Mouse (Mus musculus) cerebellum, adult 2 months (tissue): ENCODE results near the gene Tnpo2. TPM values are rescaled to one million over a fixed set of nuclear protein-coding genes. Genes with fewer than 3 reads are reported as not detected.
A peak's percentile ranks its signal among the peaks of the same experiment; 100 is the strongest.

ENCODE experiments used
- DNase-seq, 2 experiments: peaks; one replicate each; pipeline ENCODE4 v3.0.0; 2021
- H3K27ac ChIP-seq: fragments of 200-500 bp; 2 replicates; pipeline ENCODE4 v1.5.1; 2012; ENCODE audit warnings: low read length, control low read depth, inconsistent platforms; ENCODE audit not compliant: insufficient read depth
- H3K27me3 ChIP-seq: fragments of 200-500 bp; 2 replicates; pipeline ENCODE4 v1.6.1; 2012; ENCODE audit warnings: inconsistent platforms, mild to moderate bottlenecking, low read length, moderate library complexity; ENCODE audit not compliant: control insufficient read depth, insufficient read depth
- H3K4me1 ChIP-seq: fragments of 200-500 bp; 2 replicates; pipeline ENCODE4 v1.6.1; 2011; ENCODE audit warnings: low read length; ENCODE audit not compliant: control insufficient read depth, insufficient read depth
- H3K4me3 ChIP-seq: fragments of 200-500 bp; replicated peaks from 2 replicates; pipeline ENCODE3; 2011; ENCODE audit warnings: mild to moderate bottlenecking, low read depth, low read length, control low read depth; ENCODE audit not compliant: insufficient read depth
- CTCF ChIP-seq: fragments of 200-500 bp; IDR thresholded peaks from 2 replicates; pipeline ENCODE4 v1.5.1; 2011; ENCODE audit warnings: low read depth, mild to moderate bottlenecking, control low read depth, low read length, moderate library complexity, borderline replicate concordance; ENCODE audit not compliant: insufficient read depth
- POLR2A ChIP-seq: fragments of 200-500 bp; IDR thresholded peaks from 2 replicates; pipeline ENCODE4 v1.6.1; 2011; ENCODE audit warnings: low read length, control low read depth, borderline replicate concordance; ENCODE audit not compliant: insufficient read depth
- WGBS: fragments of 180-500 bp; shearing (Covaris S2); methylation state at CpG from one replicate; pipeline ENCODE4 v1.1.7; 2018; 5-methylcytosine and 5-hydroxymethylcytosine counted together
- polyA plus RNA-seq: library from polyadenylated mRNA; depleted of rRNA; stranded (reverse); fragments of >200 nt; gene quantifications from 2 replicates; pipeline ENCODE4 v1.2.3, GENCODE M21; 2012

The Tnpo2 gene
- polyA plus RNA-seq, 1 experiment = 92.0 TPM

- no peak within 1 kb of the TSS for H3K27ac ChIP-seq
- peaks cover 8% of the 10 kb centered on the region; the same call in 1 of the 2 replicates for H3K4me1 ChIP-seq
- H3K27me3 ChIP-seq = no peaks in the 10 kb centered on the region
- TF ChIP-seq POLR2A = no peak
- TF ChIP-seq CTCF = no peak
- DNase-seq = no peak
- no peak within 1 kb of the TSS for H3K4me3 ChIP-seq
Observed at GRCm38 (mm10) chr8:85067982-85068381, 31.3 kb downstream of the Tnpo2 start, which contains the start of gene Gm5741. TSS of gene Gm5741 (minus strand) at chr8:85067982.

GRCm38 (mm10) chr8:85071041-85071440 lies 34.3 kb downstream of the Tnpo2 start:
- no peaks in the 10 kb centered on the region for H3K27me3 ChIP-seq
- H3K27ac ChIP-seq = peak overlapping the region; percentile 14; the same call in 1 of the 2 replicates
- peaks cover 14% of the 10 kb centered on the region for H3K4me1 ChIP-seq
- no peak overlapping the region for H3K4me3 ChIP-seq
- DNase-seq = no peak
- no peak for TF ChIP-seq POLR2A
- no peak for TF ChIP-seq CTCF
- 81% methylated on average over 5 of the region's 5 CpGs for WGBS

- DNase-seq = peak; percentile 90 to 92
- peaks cover 14% of the 10 kb centered on the region for H3K4me1 ChIP-seq
- H3K27me3 ChIP-seq = no peaks in the 10 kb centered on the region
- under 1% methylated on average over 68 of the region's 68 CpGs for WGBS
- TF ChIP-seq CTCF = no peak
- peak; percentile 69; the same call in 1 of the 2 replicates for TF ChIP-seq POLR2A
- peak within 1 kb of the TSS; percentile 67 for H3K4me3 ChIP-seq
- peak within 1 kb of the TSS; percentile 48 for H3K27ac ChIP-seq
Observed at GRCm38 (mm10) chr8:85071514-85072281, 35.0 kb downstream of the Tnpo2 start, which contains the start of gene Dhps. TSS of gene Dhps (plus strand) at chr8:85071757.

- TF ChIP-seq POLR2A = no peak
- TF ChIP-seq CTCF = no peak
- 27% methylated on average over 9 of the region's 9 CpGs for WGBS
- Histone ChIP-seq H3K27ac (no peak overlapping the region), H3K4me3 (peak overlapping the region; percentile 67), H3K4me1 (peaks cover 14% of the 10 kb centered on the region), H3K27me3 (no peaks in the 10 kb centered on the region)
- no peak for DNase-seq
Observed at GRCm38 (mm10) chr8:85072364-85072929, 35.7 kb downstream of the Tnpo2 start.

- TF ChIP-seq CTCF = no peak
- no peak for TF ChIP-seq POLR2A
- H3K4me1 ChIP-seq = peaks cover 11% of the 10 kb centered on the region
- 82% methylated on average over 15 of the region's 15 CpGs for WGBS
- no peak overlapping the region for H3K4me3 ChIP-seq
- no peaks in the 10 kb centered on the region for H3K27me3 ChIP-seq
- no peak overlapping the region for H3K27ac ChIP-seq
- no peak for DNase-seq
Observed at GRCm38 (mm10) chr8:85073041-85073612, 36.4 kb downstream of the Tnpo2 start.

GRCm38 (mm10) chr8:85074167-85074566 lies 37.5 kb downstream of the Tnpo2 start:
- H3K4me1 ChIP-seq = peaks cover 8% of the 10 kb centered on the region
- TF ChIP-seq CTCF = no peak
- no peak for TF ChIP-seq POLR2A
- H3K4me3 ChIP-seq = no peak overlapping the region
- DNase-seq = no peak
- H3K27ac ChIP-seq = no peak overlapping the region
- H3K27me3 ChIP-seq = no peaks in the 10 kb centered on the region
- WGBS = 82% methylated on average over 10 of the region's 10 CpGs

- whole genome bisulfite sequencing = 91% methylated on average over 10 of the region's 10 CpGs
- no peak for DNase-seq
- no peak overlapping the region for H3K4me3 ChIP-seq
- H3K4me1 ChIP-seq = peaks cover 11% of the 10 kb centered on the region
- no peaks in the 10 kb centered on the region for H3K27me3 ChIP-seq
- TF ChIP-seq CTCF (no peak), POLR2A (no peak)
- no peak overlapping the region for H3K27ac ChIP-seq
Observed at GRCm38 (mm10) chr8:85074617-85075016, 37.9 kb downstream of the Tnpo2 start.

- DNase-seq = peak in 1 of 2 experiments; percentile 56
- Histone ChIP-seq H3K4me3 (no peak overlapping the region), H3K27me3 (no peaks in the 10 kb centered on the region), H3K4me1 (peaks cover 15% of the 10 kb centered on the region), H3K27ac (no peak overlapping the region)
- WGBS = 77% methylated on average over 9 of the region's 9 CpGs
- peak; percentile 64 for TF ChIP-seq CTCF
- no peak for TF ChIP-seq POLR2A
Observed at GRCm38 (mm10) chr8:85076001-85076400, 39.3 kb downstream of the Tnpo2 start.
